Mouse (Mus musculus): ENCODE results near the gene Cd80. TPM values are rescaled to one million over a fixed set of nuclear protein-coding genes. Genes with fewer than 3 reads are reported as not detected.
"Not testable (repeated sequence)": the region's sequence is repeated elsewhere in the genome, so short reads cannot be mapped to it uniquely, and the experiment has no call there.

Gene Cd80
- total RNA-seq, 2 experiments from 2014 or later = not detected

DNA sequence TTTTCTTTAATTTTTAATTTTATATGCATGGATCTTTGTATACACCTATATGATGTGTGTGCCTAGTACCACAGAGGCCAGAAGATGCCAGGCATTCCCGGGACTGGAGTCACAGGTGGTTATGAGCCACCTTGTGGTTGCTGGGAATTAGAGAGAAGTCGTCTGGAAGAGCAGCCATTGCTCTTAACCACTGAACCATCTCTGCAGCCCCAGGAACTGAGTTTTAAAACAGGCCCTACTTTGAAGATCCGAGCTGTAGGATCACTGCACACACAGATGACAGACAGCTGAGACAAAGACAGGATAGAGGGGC lies 13.3 kb downstream of the Cd80 start:
- ATAC-seq (replicated peaks; ENCODE audit: poor library complexity, severe bottlenecking) = no peak

GRCm38 (mm10) chr16:38469437-38469836 lies 14.1 kb downstream of the Cd80 start:
- ATAC-seq (replicated peaks; ENCODE audit: poor library complexity, severe bottlenecking) = no peak

DNA sequence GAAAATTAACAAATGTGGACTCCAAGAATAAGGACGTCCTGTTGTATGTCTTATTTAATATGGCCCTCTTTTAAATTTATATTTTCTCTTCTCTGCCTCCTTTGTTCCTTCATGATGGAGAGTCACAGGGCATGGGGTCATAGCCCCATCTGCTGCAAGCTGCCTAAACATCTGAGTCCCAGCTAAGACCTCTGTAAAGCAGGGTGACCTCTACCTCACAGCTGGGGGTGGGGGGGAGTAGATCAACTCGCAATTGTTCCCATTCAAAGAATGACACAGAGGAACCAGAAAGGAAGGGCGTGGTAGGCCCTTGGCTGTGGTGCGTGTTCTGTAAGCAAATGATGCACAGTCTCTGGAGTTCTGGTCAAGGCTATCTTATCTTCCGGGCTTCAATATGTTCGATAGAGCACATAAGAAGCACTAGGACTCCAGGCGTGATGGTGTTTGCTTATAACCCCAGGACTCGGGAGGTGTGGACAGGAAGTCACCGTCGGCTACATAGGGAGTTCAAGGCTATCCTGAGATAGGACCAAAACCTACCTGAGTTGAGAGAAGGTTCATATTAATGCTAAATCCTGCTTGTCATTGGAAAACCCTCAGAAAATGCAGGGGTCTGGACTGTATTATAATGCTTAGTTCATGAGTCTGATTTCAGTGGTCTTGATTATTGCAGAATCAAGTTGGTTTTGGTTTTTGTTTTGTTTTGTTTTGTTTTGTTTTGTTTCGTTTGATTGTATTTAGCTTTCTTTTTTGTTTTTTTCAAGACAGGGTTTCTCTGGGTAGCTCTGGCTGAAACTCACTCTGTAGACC lies 16.5 kb downstream of the Cd80 start:
- ATAC-seq (replicated peaks; ENCODE audit: poor library complexity, severe bottlenecking) = no peak

DNA sequence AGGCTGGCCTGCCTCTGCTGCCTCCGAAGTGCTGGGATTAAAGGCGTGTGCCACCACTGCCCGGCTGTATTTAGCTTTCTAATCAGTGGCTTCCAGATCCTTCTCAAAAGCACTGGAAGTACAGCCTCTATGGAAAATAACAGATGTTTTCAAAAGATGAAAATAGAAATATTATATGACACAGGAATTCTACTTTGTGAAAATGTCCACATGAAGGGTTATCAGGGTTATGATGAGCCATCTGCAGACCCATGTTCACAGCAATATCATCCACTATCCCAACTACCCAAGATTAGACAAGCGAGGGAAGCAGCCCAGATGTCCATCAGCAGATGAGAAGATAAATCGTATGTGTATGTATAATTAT lies 17.1 kb downstream of the Cd80 start:
- no peak for ATAC-seq (replicated peaks; ENCODE audit: poor library complexity, severe bottlenecking)

DNA sequence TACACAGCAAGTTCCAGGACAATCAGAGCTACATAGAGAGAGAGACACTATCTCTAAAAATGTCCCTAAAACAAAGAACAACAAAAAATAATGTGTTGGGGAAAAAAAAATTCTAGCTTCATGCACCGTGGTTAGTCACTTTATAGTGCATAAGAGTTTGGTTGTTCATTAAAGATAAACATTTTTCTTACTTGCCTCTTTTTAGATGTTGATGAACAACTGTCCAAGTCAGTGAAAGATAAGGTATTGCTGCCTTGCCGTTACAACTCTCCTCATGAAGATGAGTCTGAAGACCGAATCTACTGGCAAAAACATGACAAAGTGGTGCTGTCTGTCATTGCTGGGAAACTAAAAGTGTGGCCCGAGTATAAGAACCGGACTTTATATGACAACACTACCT lies 18.3 kb downstream of the Cd80 start:
- no peak for ATAC-seq (replicated peaks; ENCODE audit: poor library complexity, severe bottlenecking)

GRCm38 (mm10) chr16:38474677-38475286 lies 19.4 kb downstream of the Cd80 start:
- ATAC-seq (replicated peaks; ENCODE audit: poor library complexity, severe bottlenecking) = no peak

- peak; percentile 66 for ATAC-seq (replicated peaks; ENCODE audit: poor library complexity, severe bottlenecking)
These were observed 20.4 kb downstream of the Cd80 start for GRCm38 (mm10) chr16:38475681-38476311.

DNA sequence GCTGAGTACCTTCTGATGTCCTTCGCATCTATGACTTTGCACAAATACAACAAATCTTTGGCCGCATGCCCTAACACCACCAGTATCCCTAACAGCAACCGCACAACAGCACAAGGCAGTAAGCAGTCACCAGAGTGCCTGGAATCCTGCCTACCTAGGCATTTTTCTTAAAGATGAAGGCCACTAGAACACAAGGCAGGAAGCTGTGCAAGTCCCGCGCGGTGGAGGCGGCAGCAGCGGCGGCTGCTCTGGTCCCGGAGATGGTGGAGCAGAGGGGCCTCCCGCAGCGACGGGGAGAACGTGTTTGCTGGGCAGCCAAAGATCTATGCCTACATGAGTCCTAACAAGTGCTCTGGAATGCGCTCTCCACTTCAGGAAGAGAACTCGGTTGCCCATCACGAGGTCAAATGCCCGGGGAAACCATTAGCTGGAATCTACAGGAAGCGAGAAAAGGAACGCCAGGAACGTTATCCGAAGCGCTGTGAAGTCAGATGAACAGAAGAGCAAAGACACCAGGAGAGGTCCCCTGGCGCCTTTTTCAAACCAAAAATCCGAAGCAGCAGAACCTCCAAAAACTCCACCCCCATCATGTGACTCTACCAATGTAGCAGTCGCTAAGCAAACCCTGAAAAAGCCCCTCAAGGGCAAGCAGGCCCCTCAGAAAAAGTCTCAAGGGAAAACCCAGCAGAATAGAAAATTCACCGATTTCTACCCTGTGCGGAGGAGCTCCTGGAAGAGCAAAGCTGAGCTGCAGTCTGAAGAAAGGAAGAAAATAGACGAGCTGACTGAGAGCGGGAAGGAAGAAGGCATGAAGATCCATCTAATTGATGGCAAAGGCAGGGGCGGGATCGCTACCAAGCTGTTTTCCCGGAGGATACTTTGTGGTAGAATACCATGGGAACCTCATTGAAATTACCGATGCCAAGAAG lies 21.2 kb downstream of the Cd80 start:
- peak; percentile 54 for ATAC-seq (replicated peaks; ENCODE audit: poor library complexity, severe bottlenecking)

GRCm38 (mm10) chr16:38477241-38477608 lies 21.9 kb downstream of the Cd80 start:
- ATAC-seq (replicated peaks; ENCODE audit: poor library complexity, severe bottlenecking) = not testable (repeated sequence)

DNA sequence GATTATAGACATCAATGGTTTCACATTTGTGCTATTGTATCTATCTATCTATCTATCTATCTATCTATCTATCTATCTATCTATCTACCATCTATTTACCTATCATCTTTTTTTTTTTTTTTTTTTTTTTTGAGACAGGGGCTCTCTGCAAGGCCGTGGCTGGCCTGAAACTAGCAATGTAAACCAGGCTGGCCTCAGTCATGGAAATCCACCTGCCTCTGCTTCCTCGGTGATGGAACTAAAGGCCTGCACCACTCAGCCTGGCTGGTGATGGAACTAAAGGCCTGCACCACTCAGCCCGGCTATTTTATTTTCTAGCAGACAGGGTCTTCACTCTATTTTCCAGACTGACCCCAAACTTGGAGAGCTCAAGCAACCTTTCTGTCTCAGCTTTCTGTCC lies 22.9 kb downstream of the Cd80 start:
- no peak for ATAC-seq (replicated peaks; ENCODE audit: poor library complexity, severe bottlenecking)

DNA sequence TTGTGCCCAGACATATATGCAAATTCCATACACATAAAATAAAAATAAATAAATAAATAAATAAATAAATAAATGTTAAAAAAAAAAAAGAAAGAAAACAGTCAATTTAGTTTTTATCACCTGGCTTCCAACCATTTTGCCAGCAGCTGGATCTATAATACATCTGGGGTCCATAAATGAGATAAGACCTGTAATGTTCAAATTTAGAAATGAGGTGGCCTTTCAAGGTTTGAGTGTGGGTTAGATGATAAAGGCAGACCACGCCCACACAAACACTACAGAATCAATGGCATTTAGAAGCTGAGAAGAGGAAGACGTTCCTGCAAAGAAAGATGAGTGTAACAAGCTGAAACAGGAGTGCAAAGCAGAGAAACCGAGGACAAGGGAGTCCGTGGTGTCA lies 26.0 kb downstream of the Cd80 start:
- no peak for ATAC-seq (replicated peaks; ENCODE audit: poor library complexity, severe bottlenecking)

- ATAC-seq (replicated peaks; ENCODE audit: poor library complexity, severe bottlenecking) = peak; percentile 26
These were observed 27.6 kb downstream of the Cd80 start for GRCm38 (mm10) chr16:38482780-38483562.

GRCm38 (mm10) chr16:38483582-38484309 lies 28.4 kb downstream of the Cd80 start:
- ATAC-seq (replicated peaks; ENCODE audit: poor library complexity, severe bottlenecking) = peak; percentile 93

DNA sequence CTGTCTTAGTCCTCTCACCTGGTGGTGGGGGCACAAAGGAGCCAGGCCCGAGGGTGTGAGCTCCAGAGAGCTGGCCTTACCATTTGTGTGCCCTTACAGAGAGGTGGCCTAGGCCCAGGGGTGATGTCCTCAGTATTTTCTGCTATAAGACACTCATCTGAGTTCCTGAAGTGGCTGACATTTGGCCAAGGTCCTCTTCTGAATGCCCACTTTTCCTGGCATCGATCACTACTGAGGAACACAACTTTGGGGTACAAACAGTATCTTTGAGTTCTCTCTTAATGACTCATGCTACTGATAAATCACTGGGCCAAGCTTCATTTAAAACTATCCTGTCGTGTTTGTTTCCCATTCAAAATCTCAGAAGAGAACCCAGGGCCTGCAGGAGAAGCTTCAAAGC lies 37.2 kb downstream of the Cd80 start:
- no peak for ATAC-seq (replicated peaks; ENCODE audit: poor library complexity, severe bottlenecking)

GRCm38 (mm10) chr16:38493890-38494289 lies 38.5 kb downstream of the Cd80 start:
- no peak for ATAC-seq (replicated peaks; ENCODE audit: poor library complexity, severe bottlenecking)

- no peak for ATAC-seq (replicated peaks; ENCODE audit: poor library complexity, severe bottlenecking)
These were observed 41.3 kb downstream of the Cd80 start for GRCm38 (mm10) chr16:38496604-38497140.

- no peak for ATAC-seq (replicated peaks; ENCODE audit: poor library complexity, severe bottlenecking)
These were observed 47.1 kb downstream of the Cd80 start for GRCm38 (mm10) chr16:38502469-38502868.

GRCm38 (mm10) chr16:38503528-38503927 lies 48.2 kb downstream of the Cd80 start:
- no peak for ATAC-seq (replicated peaks; ENCODE audit: poor library complexity, severe bottlenecking)

- ATAC-seq (replicated peaks; ENCODE audit: poor library complexity, severe bottlenecking) = peak; percentile 96
These were observed 50.8 kb downstream of the Cd80 start for GRCm38 (mm10) chr16:38506041-38506634.

All from granulocyte monocyte progenitor cell, adult 5-6 weeks (primary cell).